Mouse (Mus musculus) ovary, postnatal 14 days (tissue): ENCODE data around the gene Acvr1c.

Source experiments
- DNase-seq: peaks from one replicate; pipeline ENCODE4 v3.0.0; 2022; ENCODE audit warnings: low spot score

Acvr1c gene

GRCm38 (mm10) chr2:58357414-58358131 lies at the start of gene Acvr1c:
Gene Acvr1c, minus strand, starts transcription at chr2:58357895.
- DNase-seq: peak; percentile 44

DNA sequence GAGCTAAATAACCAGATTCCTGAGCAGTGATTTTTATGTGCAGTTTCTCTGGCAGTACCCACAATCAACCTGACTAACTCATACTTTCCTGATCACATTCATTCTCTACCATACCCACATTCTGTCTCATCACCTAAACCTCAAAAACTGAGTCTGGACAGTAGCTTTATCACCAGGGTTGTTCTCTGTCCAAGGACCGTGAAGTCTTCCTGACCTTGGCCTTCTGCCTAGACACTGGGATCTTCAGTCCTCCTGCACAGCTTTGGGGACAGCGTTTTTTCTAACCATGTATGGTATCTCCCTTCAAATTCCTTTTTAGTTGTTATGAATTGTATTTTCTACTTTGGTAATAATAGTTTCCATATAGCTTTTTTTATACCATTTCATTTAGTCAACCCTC lies 45.8 kb upstream of the Acvr1c start:
- no peak for DNase-seq

DNA sequence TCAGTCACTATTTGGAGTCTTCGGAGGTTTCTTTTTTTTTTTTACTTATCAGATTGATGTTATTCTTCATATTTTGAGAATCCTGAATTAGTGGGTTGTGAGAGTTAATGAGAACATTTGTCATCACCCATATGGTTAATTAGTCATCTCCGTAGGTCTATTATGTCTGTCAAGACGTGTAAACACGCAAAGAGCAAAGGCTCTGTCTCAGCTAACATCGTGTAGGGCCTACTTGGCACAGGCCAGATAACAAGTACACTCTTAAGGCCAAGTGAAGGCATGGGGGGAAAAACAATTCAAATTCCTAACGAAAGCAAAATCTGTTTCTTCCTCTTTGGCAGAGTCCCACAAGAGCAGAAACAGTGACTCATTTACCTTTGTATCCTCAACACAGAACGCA lies 30.9 kb upstream of the Acvr1c start:
- no peak for DNase-seq

DNA sequence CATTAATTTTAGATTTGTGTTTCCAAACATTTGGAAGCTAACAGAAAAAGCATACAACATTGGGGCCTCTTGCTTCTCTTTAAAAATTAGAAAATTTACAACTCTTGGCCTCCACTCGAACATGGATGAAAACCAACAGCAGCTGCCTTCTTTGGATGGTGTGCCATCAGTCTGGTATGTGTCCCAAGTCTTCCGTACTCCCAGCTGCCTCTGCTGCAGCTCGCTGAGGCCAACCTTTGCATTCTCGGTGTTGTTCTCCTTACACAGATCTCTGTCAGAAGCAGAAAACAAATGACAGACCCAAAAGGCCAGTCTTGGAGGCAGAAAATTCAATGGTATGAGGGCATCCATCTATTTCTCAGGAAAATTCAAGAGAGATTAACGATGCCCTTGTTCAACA lies 22.3 kb upstream of the Acvr1c start:
- no peak for DNase-seq

DNA sequence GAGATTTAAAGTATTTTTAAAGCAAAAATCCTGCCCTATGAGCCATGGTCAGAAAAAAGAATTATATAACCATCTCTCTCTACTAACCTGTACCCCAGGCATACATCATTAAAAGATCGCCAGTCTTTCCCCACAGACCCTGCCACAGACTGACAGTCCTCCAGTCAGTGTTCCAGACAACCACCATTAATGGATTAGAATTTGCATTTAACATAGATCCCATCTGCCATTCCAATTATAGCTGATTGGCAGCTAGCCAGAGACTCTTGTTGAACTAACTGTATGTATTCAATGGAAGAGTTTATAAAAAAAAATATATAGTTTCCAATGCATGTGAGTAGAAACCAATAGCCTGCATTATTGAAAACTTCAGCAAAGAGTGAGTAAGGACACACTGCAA lies 21.8 kb upstream of the Acvr1c start:
- no peak for DNase-seq

- DNase-seq: no peak
These were observed 19.9 kb upstream of the Acvr1c start for GRCm38 (mm10) chr2:58377417-58378130.

- DNase-seq: no peak
These were observed 8.5 kb upstream of the Acvr1c start for GRCm38 (mm10) chr2:58366196-58366595.

GRCm38 (mm10) chr2:58361361-58362046 lies 3.8 kb upstream of the Acvr1c start:
- DNase-seq: no peak

DNA sequence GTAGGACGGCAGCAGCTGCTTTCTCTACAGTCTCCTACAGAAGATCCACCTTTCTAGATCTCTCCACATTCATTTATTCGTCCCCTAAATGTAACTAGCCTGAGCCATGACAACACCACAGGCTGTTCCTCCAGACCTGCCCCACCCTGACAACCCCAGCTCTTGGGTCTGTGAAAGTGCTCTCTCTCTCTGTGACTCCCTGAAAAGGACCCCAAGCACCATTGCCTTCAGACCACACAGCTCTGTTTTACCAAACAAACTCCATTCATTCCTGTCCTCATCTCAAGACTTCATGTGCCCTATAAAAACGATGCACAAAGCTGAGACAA lies 401 bp upstream of the Acvr1c start:
- DNase-seq: no peak

DNA sequence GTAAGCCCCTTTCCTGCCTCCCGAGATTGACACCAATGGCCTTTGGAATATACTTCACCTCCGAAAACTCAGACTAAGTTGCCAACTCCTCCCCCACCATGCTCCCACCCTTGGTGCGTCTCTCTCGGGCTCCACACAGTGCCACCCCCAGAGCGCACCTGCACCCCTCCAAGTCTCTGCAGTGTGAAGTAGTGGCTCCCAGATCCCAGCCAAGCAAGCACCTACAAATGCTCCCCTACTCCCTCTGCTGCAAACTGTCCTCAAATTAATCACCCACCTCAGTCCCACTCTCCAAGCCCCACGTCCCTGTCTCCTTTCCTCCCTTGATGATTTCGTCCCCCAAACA lies 654 bp downstream of the Acvr1c start:
- no peak for DNase-seq

DNA sequence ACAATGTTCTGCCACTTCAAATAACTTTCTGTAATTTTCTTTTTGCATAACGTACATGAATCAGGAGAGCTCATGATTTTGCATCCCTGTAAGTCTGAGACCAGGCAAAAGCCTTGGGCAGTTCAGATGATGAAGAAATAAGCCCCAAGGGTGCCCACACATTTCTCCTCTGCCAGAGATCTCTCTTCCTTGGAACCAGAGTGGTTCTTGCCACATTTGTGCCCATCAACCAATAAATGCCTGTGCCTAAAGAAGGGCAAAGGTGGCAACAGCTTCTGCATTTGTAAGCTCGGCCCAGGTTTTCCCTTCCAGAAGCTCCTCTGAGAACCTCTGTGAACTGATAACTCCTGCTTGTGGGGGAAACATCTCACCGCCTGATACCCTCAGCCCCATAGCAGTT lies 3.3 kb downstream of the Acvr1c start:
- DNase-seq: no peak

DNA sequence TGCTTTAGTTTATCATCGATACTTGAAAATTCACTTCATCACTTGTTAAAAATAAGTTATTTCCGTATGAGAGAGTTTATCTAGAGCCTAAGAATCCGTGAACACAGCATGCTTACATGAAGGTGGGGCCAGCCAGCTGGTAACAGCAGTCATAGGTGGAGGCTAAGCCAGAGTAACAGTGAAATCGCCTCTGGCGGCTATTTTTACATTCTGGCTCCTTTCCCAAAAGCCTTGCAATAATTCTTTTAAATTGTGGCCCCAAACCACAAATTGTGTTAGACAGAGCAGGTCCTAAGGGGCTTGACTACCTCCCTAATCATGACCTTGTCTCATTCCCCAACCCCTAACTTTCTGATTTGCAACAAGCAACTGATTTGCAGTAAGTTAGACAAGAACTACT lies 4.8 kb downstream of the Acvr1c start:
- DNase-seq: no peak

DNA sequence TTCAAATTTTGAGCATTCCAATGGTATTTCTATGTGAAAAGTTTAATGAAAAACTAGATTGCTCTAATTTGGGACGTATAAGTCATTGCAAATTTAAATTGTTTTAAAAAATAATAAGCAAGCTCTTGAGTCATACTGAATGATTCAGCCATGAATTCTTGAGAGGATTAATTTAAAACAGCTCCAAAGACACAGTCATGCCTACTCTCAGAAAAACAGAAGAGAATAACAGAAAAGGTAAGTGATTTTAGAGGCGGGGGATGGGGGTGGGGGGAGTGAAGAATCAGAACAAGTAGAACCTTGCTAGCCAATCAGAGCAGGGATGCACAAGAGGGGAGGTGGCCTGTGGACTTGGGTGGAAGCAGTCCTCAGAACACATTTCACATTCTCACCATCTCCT lies 7.0 kb downstream of the Acvr1c start:
- DNase-seq: no peak

DNA sequence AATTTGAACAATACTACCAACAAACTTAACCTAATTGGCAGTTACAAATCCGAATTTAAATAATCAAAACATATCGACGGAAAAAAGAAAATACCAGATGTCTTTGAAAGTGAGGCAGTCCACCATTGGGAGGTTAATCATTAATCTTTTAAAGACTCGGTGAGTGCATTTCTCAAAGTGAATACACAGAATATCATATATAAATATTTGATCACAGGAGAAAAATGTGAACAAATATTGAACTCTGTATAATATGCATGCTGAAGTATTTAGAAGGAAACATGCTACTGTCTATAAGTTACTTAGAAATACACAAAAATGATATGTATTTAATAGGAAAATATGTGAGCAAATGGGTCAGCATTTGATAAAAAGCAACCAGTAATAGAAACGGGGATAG lies 21.0 kb downstream of the Acvr1c start:
- DNase-seq: no peak

GRCm38 (mm10) chr2:58329589-58329988 lies 28.1 kb downstream of the Acvr1c start:
- DNase-seq: no peak

GRCm38 (mm10) chr2:58324118-58324901 lies 33.4 kb downstream of the Acvr1c start:
- peak; percentile 2 for DNase-seq

GRCm38 (mm10) chr2:58323274-58323673 lies 34.4 kb downstream of the Acvr1c start:
- no peak for DNase-seq

DNA sequence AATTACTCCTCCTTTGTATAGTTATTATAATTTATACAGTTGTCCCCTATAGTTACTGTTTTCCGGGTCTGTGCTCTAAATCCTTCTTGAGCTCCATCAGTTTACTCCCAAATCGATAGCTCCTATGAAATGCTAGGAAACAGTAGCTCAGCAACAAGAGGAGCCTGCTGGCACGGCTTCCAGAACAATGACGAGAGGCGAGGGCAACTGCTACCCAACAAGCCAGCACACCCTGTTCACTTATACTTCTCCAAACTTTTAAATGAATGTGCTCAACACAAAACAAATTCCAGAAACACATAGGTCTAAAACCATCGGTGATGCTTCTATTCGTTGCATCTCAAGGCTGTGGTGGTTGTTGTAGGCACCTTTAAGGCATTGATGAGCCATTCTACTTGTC lies 41.5 kb downstream of the Acvr1c start:
- DNase-seq: no peak

DNA sequence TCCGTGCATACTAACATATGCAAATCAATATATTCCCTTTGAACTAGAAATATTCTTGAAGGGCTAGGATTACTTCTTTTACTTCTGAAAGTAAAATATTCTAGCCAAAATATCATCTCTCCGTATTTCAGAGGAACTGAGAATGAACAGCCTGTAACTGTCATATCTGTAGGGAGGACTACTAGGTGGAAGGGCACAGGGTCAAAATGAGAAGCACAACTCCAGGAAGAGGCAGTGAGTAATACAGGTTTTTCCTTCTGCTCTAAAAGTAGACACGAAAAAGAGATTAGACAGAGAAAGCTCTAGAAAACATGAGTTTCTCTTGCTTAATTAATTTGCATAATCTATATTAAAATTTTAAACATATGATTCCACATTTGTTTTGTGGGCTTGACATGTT lies 48.0 kb downstream of the Acvr1c start:
- DNase-seq: no peak

DNA sequence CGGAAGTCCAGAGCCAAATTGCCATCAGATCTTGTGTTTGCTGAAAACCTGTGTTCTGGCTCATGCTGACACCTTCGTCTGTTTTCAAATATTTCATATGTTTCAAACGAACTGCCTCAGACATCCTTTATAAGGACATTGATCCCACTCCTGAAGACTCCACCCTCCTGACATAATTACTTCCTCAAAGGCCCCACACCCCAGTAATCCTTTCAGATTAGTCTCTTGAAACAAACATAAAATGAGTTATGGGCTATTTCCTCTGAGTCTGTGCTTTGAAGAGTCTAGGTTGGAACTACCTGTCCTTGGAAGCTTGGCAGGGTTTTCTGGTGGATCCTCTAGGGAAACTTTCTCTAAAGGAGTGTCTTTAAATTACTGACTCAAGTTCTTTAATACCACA lies 53.2 kb downstream of the Acvr1c start:
- DNase-seq: no peak

GRCm38 (mm10) chr2:58289759-58290431 lies 67.8 kb downstream of the Acvr1c start:
- no peak for DNase-seq

GRCm38 (mm10) chr2:58289331-58289730 lies 68.4 kb downstream of the Acvr1c start:
- no peak for DNase-seq
